Mouse (Mus musculus) CH12.LX (cell line): ENCODE data around the gene Gm12216. TPM values are rescaled to one million over a fixed set of nuclear protein-coding genes. Genes with fewer than 3 reads are reported as not detected.
"Not testable (repeated sequence)": the region's sequence is repeated elsewhere in the genome, so short reads cannot be mapped to it uniquely, and the experiment has no call there.

ENCODE experiments used
- DNase-seq: peaks from one replicate; pipeline ENCODE4 v3.0.0-alpha.2; 2013; ENCODE audit errors: extremely low read depth
- H3K27ac ChIP-seq: 2 replicates; pipeline ENCODE4 v1.5.1; 2012; ENCODE audit warnings: low read depth, mild to moderate bottlenecking, control low read depth, moderate library complexity; ENCODE audit not compliant: insufficient read depth
- H3K27me3 ChIP-seq: replicated peaks from 2 replicates; pipeline ENCODE3; 2012; ENCODE audit warnings: inconsistent platforms
- H3K36me3 ChIP-seq, 2 experiments: replicated peaks in 1 of 2; 2 replicates each; pipeline versions ENCODE3 to v1.6.1; 2012; ENCODE audit warnings: inconsistent platforms in 1 of 2, low read length in 1 of 2, mild to moderate bottlenecking in 1 of 2, mixed read lengths in 1 of 2, moderate library complexity in 1 of 2; ENCODE audit not compliant: control insufficient read depth in 1 of 2, insufficient read depth in 1 of 2
- H3K4me1 ChIP-seq, 2 experiments: 2 replicates each; pipeline ENCODE4 v1.6.1; 2012; ENCODE audit warnings: inconsistent platforms in 1 of 2, moderate library complexity in 1 of 2; ENCODE audit not compliant: insufficient read depth in 2 of 2, control insufficient read depth in 1 of 2
- H3K4me2 ChIP-seq: 2 replicates; pipeline ENCODE4 v1.6.1; 2012; ENCODE audit warnings: low read depth, mild to moderate bottlenecking, control low read depth; ENCODE audit not compliant: poor library complexity, insufficient read depth, severe bottlenecking
- H3K4me3 ChIP-seq, 3 experiments: fragments of 150-350 bp in 1 of 3; sonication (generic) in 1 of 3; replicated peaks in 1 of 3; 2 replicates each; pipeline versions ENCODE3 to v1.5.1; 2011 to 2012; ENCODE audit warnings: low read depth in 2 of 3, low read length in 2 of 3, mild to moderate bottlenecking in 2 of 3, moderate library complexity in 2 of 3, control low read depth in 1 of 3, improper control_type of control experiment in 1 of 3, inconsistent platforms in 1 of 3, mixed read lengths in 1 of 3; ENCODE audit not compliant: poor library complexity in 1 of 3
- H3K79me2 ChIP-seq: replicated peaks from 2 replicates; pipeline ENCODE4 v1.6.1; 2012; ENCODE audit warnings: mild to moderate bottlenecking, moderate library complexity; ENCODE audit not compliant: control insufficient read depth, poor library complexity, insufficient read depth, severe bottlenecking; ENCODE audit errors: extremely low read depth
- H3K9ac ChIP-seq: 2 replicates; pipeline ENCODE4 v1.6.1; 2012; ENCODE audit warnings: low read depth, mild to moderate bottlenecking, control low read depth, moderate library complexity; ENCODE audit not compliant: insufficient read depth
- H3K9me3 ChIP-seq: replicated peaks from 2 replicates; pipeline ENCODE3; 2012; ENCODE audit warnings: low read length, inconsistent platforms, mixed read lengths
- BHLHE40 ChIP-seq: IDR thresholded peaks from 2 replicates; pipeline ENCODE4 v1.6.1; 2011; ENCODE audit warnings: mild to moderate bottlenecking, low read depth, low read length, improper control_type of control experiment
- CHD1 ChIP-seq: IDR thresholded peaks from 2 replicates; pipeline ENCODE4 v1.6.1; 2012; ENCODE audit warnings: low read depth, low read length, improper control_type of control experiment, inconsistent platforms
- CTCF ChIP-seq, 2 experiments: IDR thresholded peaks in 1 of 2; conservative IDR thresholded peaks in 1 of 2; 2 replicates each; pipeline ENCODE4 v1.5.1; 2011 to 2012; ENCODE audit warnings: low read depth in 2 of 2, low read length in 2 of 2, improper control_type of control experiment in 1 of 2, inconsistent platforms in 1 of 2, mild to moderate bottlenecking in 1 of 2, moderate library complexity in 1 of 2
- E2F4 ChIP-seq: IDR thresholded peaks from 2 replicates; pipeline ENCODE4 v1.6.1; 2011; ENCODE audit warnings: low read depth, low read length, improper control_type of control experiment; ENCODE audit not compliant: insufficient replicate concordance
- EP300 ChIP-seq: IDR thresholded peaks from 2 replicates; pipeline ENCODE4 v1.6.1; 2011; ENCODE audit warnings: low read length, improper control_type of control experiment
- HCFC1 ChIP-seq: IDR thresholded peaks from 2 replicates; pipeline ENCODE4 v1.6.1; 2012; ENCODE audit warnings: low read depth, mild to moderate bottlenecking, inconsistent platforms, low read length, improper control_type of control experiment
- JUND ChIP-seq: conservative IDR thresholded peaks from 2 replicates; pipeline ENCODE4 v1.6.1; 2011; ENCODE audit warnings: low read depth, low read length, improper control_type of control experiment
- MAFK ChIP-seq: IDR thresholded peaks from 2 replicates; pipeline ENCODE4 v1.6.1; 2011; ENCODE audit warnings: low read length, improper control_type of control experiment; ENCODE audit not compliant: insufficient replicate concordance
- MAX ChIP-seq: IDR thresholded peaks from 2 replicates; pipeline ENCODE4 v1.6.1; 2011; ENCODE audit warnings: low read length, improper control_type of control experiment
- MAZ ChIP-seq: IDR thresholded peaks from 2 replicates; pipeline ENCODE4 v1.6.1; 2012; ENCODE audit warnings: low read depth, mild to moderate bottlenecking, inconsistent platforms, low read length, improper control_type of control experiment, moderate library complexity
- MYC ChIP-seq: IDR thresholded peaks from 2 replicates; pipeline ENCODE4 v1.6.1; 2011; ENCODE audit warnings: low read depth, mild to moderate bottlenecking, improper control_type of control experiment, low read length
- NELFE ChIP-seq: IDR thresholded peaks from 2 replicates; pipeline ENCODE4 v1.6.1; 2011; ENCODE audit warnings: low read depth, low read length, improper control_type of control experiment
- PAX5 ChIP-seq: IDR thresholded peaks from 2 replicates; pipeline ENCODE4 v1.6.1; 2012; ENCODE audit warnings: low read length, inconsistent platforms, mixed read lengths
- POLR2AphosphoS2 ChIP-seq: IDR thresholded peaks from 2 replicates; pipeline ENCODE4 v1.6.1; 2011; ENCODE audit warnings: low read depth, low read length, improper control_type of control experiment
- RAD21 ChIP-seq: IDR thresholded peaks from 2 replicates; pipeline ENCODE4 v1.6.1; 2011; ENCODE audit warnings: low read depth, mild to moderate bottlenecking, low read length, improper control_type of control experiment, moderate library complexity
- SMC3 ChIP-seq: IDR thresholded peaks from 2 replicates; pipeline ENCODE4 v1.6.1; 2011; ENCODE audit warnings: low read depth, low read length, improper control_type of control experiment
- TBP ChIP-seq: conservative IDR thresholded peaks from 2 replicates; pipeline ENCODE4 v1.6.1; 2011; ENCODE audit warnings: low read depth, low read length, improper control_type of control experiment
- TCF12 ChIP-seq: IDR thresholded peaks from 2 replicates; pipeline ENCODE4 v1.6.1; 2014; ENCODE audit warnings: low read depth, mild to moderate bottlenecking, inconsistent platforms, low read length, improper control_type of control experiment
- UBTF ChIP-seq: IDR thresholded peaks from 2 replicates; pipeline ENCODE4 v1.6.1; 2012; ENCODE audit warnings: low read depth, mild to moderate bottlenecking, inconsistent platforms, low read length, improper control_type of control experiment, moderate library complexity
- USF1 ChIP-seq: IDR thresholded peaks from 2 replicates; pipeline ENCODE4 v1.6.1; 2014; ENCODE audit warnings: low read depth, mild to moderate bottlenecking, inconsistent platforms, low read length, improper control_type of control experiment
- ZKSCAN1 ChIP-seq: IDR thresholded peaks from 2 replicates; pipeline ENCODE4 v1.6.1; 2012; ENCODE audit warnings: low read depth, inconsistent platforms, low read length, improper control_type of control experiment, borderline replicate concordance
- ZNF384 ChIP-seq: IDR thresholded peaks from 2 replicates; pipeline ENCODE4 v1.6.1; 2012; ENCODE audit warnings: low read depth, low read length, improper control_type of control experiment, inconsistent platforms
- dilution Hi-C: fragments of 300-500 bp; cut with MboI; formaldehyde crosslinking; loops from 2 replicates; pipeline ENCODE4 v1.14.3; 2020; ENCODE audit warnings: low sequenced_read_pairs; ENCODE audit not compliant: extremely low pct_unique_long_range_greater_than_20kb, extremely low pct_ligation_motif_present
- in situ Hi-C: fragments of 300-500 bp; cut with MboI; formaldehyde crosslinking; loops from 3 replicates; pipeline ENCODE4 v1.14.3; 2019; ENCODE audit warnings: low sequenced_read_pairs, low pct_ligation_motif_present, low pct_unique_long_range_greater_than_20kb, mixed read lengths
- polyA plus RNA-seq: library from polyadenylated mRNA; unstranded; fragments of >175 nt; gene quantifications from 2 replicates; pipeline ENCODE4 v1.2.1, GENCODE M21; 2012; ENCODE audit warnings: low read depth; ENCODE audit not compliant: insufficient read length
- total RNA-seq, 2 experiments: library from RNA; depleted of rRNA; stranded (reverse); fragments of 300-350 nt in 1 of 2; fragments of >200 nt in 1 of 2; gene quantifications; 2 replicates each; pipeline ENCODE4 v1.2.3; 2012 to 2014

The Gm12216 gene
- total and polyA plus RNA-seq, 3 experiments: 0.56 to 2.7 (median 0.77) TPM

DNA sequence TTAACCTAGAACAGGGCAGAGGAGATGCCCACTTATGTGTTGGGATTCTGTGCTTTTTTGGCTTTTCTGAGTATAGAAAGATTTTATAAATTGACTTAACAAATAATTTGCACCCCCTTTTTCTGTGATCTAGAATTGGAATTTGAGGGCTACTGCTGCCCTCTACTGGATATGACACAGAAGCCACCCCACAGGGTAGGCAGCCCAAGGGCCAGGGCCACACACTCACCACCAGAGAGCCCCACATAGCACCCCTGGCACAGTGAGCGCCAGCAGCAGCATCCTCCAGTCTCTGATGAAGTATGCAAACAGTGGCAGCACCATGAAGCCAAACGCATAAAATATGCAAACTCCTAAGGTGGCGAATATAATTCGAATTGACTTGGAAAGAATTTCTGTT, 15.7 kb upstream of the Gm12216 start:
- DNase-seq: peak; percentile 32
- Histone ChIP-seq H3K9ac (no peak overlapping the region), H3K4me3 (no peak overlapping the region), H3K27me3 (no peaks in the 10 kb centered on the region), H3K79me2 (no peaks in the 10 kb centered on the region), H3K27ac (no peak overlapping the region), H3K4me1 (0 out of 4 replicates have a peak, but pooled peaks cover 2 to 3% of the 10 kb centered on the region in 2 experiments), H3K36me3 (peaks cover 15 to 36% of the 10 kb centered on the region in 2 experiments)
- no peak for TF ChIP-seq USF1
- TF ChIP-seq ZKSCAN1: no peak
- no peak for TF ChIP-seq MAFK
- peak; percentile 61 for TF ChIP-seq RAD21
- peak in 1 of 2 experiments; percentile 83; a peak in 2 of 4 replicates for TF ChIP-seq CTCF (conservative IDR thresholded peaks at IDR 0.05 in 1 of 2, IDR thresholded peaks at IDR 0.05 in 1 of 2; ENCODE audit: low read depth in 2 of 2, low read length in 2 of 2)
- TF ChIP-seq SMC3: peak; percentile 63
- TF ChIP-seq HCFC1: no peak
- TF ChIP-seq, all 38 proteins: peak for 3
- H3K9me3 ChIP-seq: no peaks in the 10 kb centered on the region
- dilution Hi-C loops (no loop called here), in situ Hi-C loops (no loop called here)
- H3K4me2 ChIP-seq: no peak overlapping the region

DNA sequence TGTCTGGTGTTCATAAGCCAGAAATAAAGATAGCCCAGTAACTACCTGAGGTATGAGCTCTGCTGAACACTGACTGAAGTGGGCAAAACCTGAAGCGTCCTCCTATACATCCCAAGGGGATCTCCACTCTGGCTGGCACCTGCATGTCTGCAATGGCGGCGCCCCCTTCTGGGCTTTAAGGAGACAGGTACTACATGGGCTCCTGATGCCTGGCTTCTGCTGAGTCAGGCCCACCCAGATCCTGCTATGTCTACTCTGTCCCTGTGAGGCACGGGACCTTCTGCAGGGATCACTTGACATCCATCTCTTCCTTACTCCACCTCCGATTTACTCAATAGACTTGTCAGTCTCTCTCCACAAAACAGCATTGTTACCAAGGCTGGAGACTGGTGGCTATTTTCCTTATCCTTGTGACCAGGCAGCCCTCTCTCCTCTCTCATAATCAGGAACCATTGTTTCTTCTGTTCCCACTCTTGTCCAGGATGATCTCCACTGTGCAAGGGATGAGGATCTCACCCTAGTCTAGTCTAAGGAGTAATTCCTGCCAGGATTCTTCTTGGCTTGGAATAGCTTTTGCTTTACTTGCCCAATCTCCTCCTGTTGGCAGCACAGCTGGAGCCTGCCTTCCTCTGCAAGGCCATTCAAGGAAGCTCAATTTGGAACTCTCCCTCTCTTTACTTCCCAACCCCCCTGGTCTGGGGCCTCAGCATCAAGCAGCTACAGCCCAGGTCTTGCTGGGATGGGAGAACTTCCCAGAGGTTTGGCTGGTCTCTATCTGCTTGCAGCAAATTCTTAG, 15.1 kb upstream of the Gm12216 start:
- peak; percentile 35 for DNase-seq

DNA sequence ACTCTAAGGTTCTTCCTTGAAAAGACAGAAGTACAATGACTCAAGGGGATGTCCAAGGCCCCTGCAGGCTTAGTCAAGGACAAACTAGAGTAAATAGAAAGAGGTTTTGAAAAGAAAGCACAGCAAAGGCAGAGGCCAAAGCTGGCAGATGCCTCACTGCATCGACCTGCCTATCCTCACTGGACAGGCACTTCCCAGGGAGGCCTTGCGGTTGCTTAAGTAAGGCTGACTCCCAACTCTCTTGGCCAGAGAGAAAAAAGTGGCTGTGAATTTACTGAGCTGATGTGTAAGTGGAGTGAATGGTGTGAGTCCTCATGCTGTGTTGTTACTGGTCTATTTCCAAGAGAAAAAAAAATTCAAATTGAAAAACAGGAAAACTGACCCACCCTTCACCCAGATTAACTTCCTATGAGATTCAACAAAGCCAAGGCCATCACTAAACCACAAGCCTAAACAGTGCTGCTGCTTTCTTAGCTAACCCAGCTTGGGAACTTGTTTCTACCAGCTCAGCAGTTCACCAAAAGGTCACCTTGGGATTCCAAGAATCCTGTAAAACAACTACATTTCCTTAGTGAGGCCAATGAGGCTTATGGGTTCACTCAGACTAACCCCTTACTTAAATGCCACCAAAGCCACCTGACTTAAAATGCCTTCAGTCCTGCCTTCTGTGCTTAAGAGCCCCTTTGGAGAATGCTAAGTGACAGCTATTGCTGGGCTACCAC, 12.9 kb upstream of the Gm12216 start:
- Histone ChIP-seq H3K79me2 (no peaks in the 10 kb centered on the region), H3K27me3 (no peaks in the 10 kb centered on the region), H3K4me1 (0 out of 4 replicates have a peak, but pooled peaks cover 2 to 3% of the 10 kb centered on the region in 2 experiments), H3K4me2 (no peak overlapping the region), H3K9me3 (no peaks in the 10 kb centered on the region), H3K27ac (0 out of 2 replicates have a peak overlapping the region, but pooled peaks have one; percentile 17), H3K9ac (no peak overlapping the region), H3K36me3 (peaks cover 15 to 38% of the 10 kb centered on the region in 2 experiments), H3K4me3 (no peak overlapping the region)
- dilution Hi-C loops: no loop called here
- no peak for DNase-seq
- in situ Hi-C loops: no loop called here
- no peak for TF ChIP-seq TCF12
- TF ChIP-seq MYC: no peak
- no peak for TF ChIP-seq EP300
- TF ChIP-seq BHLHE40: no peak
- no peak for TF ChIP-seq CHD1
- no peak for TF ChIP-seq ZNF384
- TF ChIP-seq PAX5: no peak
- TF ChIP-seq TBP: no peak
- TF ChIP-seq JUND: no peak
- no peak for TF ChIP-seq MAZ
- no peak for TF ChIP-seq MAFK
- TF ChIP-seq POLR2AphosphoS2: no peak
- no peak for TF ChIP-seq USF1
- no peak for TF ChIP-seq HCFC1
- no peak for TF ChIP-seq SMC3
- no peak for TF ChIP-seq NELFE
- no peak for TF ChIP-seq MAX
- no peak for TF ChIP-seq E2F4
- no peak for TF ChIP-seq UBTF
- TF ChIP-seq CTCF (conservative IDR thresholded peaks at IDR 0.05 in 1 of 2, IDR thresholded peaks at IDR 0.05 in 1 of 2; ENCODE audit: low read depth in 2 of 2, low read length in 2 of 2): no peak

More for the DNA sequence above, 15.1 kb upstream of the Gm12216 start:
- H3K27ac ChIP-seq, H3K9me3 ChIP-seq, H3K79me2 ChIP-seq, dilution Hi-C loops, H3K4me2 ChIP-seq, H3K27me3 ChIP-seq, in situ Hi-C loops, H3K9ac ChIP-seq, H3K4me3 ChIP-seq, H3K4me1 ChIP-seq: not testable (repeated sequence)
- TF ChIP-seq CTCF (conservative IDR thresholded peaks at IDR 0.05 in 1 of 2, IDR thresholded peaks at IDR 0.05 in 1 of 2; ENCODE audit: low read depth in 2 of 2, low read length in 2 of 2) (peak in 1 of 2 experiments; percentile 49; a peak in 2 of 4 replicates), RAD21 (peak; percentile 12)
- peaks cover 15 to 36% of the 10 kb centered on the region in 2 experiments for H3K36me3 ChIP-seq
